Mouse (Mus musculus) cerebellum, adult 11-12 months (tissue): ENCODE data around the gene Col8a2.

Source experiments
- DNase-seq: peaks from one replicate; pipeline ENCODE4 v3.0.0; 2022

The Col8a2 gene

GRCm38 (mm10) chr4:126260520-126261201 is 25.9 kb upstream of the Col8a2 start:
- DNase-seq: peak; percentile 82

- DNase-seq: no peak
Observed at GRCm38 (mm10) chr4:126261266-126261665, 25.3 kb upstream of the Col8a2 start.

GRCm38 (mm10) chr4:126261675-126262074 is 24.9 kb upstream of the Col8a2 start:
- peak; percentile 56 for DNase-seq

GRCm38 (mm10) chr4:126262119-126262807 is 24.3 kb upstream of the Col8a2 start, which contains the start of gene Trappc3:
TSS of gene Trappc3 (plus strand) at chr4:126262325.
- peak; percentile 100 for DNase-seq

GRCm38 (mm10) chr4:126269292-126269691 is 17.3 kb upstream of the Col8a2 start:
- no peak for DNase-seq

- DNase-seq: peak; percentile 89
Observed at GRCm38 (mm10) chr4:126273753-126274152, 12.8 kb upstream of the Col8a2 start.

- peak; percentile 76 for DNase-seq
Observed at GRCm38 (mm10) chr4:126275081-126275480, 11.5 kb upstream of the Col8a2 start.

- DNase-seq: peak; percentile 85
Observed at GRCm38 (mm10) chr4:126275681-126276131, 10.9 kb upstream of the Col8a2 start.

GRCm38 (mm10) chr4:126277906-126278564 is 8.6 kb upstream of the Col8a2 start:
- DNase-seq: peak; percentile 72

GRCm38 (mm10) chr4:126278565-126278915 is 8.1 kb upstream of the Col8a2 start:
- DNase-seq: peak; percentile 44

GRCm38 (mm10) chr4:126278961-126279360 is 7.6 kb upstream of the Col8a2 start:
- DNase-seq: peak; percentile 27

- DNase-seq: no peak
Observed at GRCm38 (mm10) chr4:126281706-126282105, 4.9 kb upstream of the Col8a2 start.

- no peak for DNase-seq
Observed at GRCm38 (mm10) chr4:126283582-126283981, 3.0 kb upstream of the Col8a2 start.

- no peak for DNase-seq
Observed at GRCm38 (mm10) chr4:126287302-126287995, 856 bp downstream of the Col8a2 start.

GRCm38 (mm10) chr4:126288085-126288666 is 1.6 kb downstream of the Col8a2 start:
- no peak for DNase-seq

- no peak for DNase-seq
Observed at GRCm38 (mm10) chr4:126290314-126290713, 3.7 kb downstream of the Col8a2 start.

- no peak for DNase-seq
Observed at GRCm38 (mm10) chr4:126291196-126291595, 4.6 kb downstream of the Col8a2 start.

- no peak for DNase-seq
Observed at GRCm38 (mm10) chr4:126295152-126295551, 8.6 kb downstream of the Col8a2 start.

- no peak for DNase-seq
Observed at GRCm38 (mm10) chr4:126295937-126296336, 9.3 kb downstream of the Col8a2 start.

- peak; percentile 73 for DNase-seq
Observed at GRCm38 (mm10) chr4:126296617-126297101, 10.1 kb downstream of the Col8a2 start.

GRCm38 (mm10) chr4:126300916-126301583 is 14.5 kb downstream of the Col8a2 start:
- DNase-seq: peak; percentile 45
